Mouse (Mus musculus) MEL (cell line): ENCODE data around the gene Fbxo2. TPM values are rescaled to one million over a fixed set of nuclear protein-coding genes. Genes with fewer than 3 reads are reported as not detected.

ENCODE experiments used
- DNase-seq: peaks from one replicate; pipeline ENCODE4 v3.0.0; 2011; ENCODE audit warnings: low read depth, low spot score
- H3K27ac ChIP-seq: 2 replicates; pipeline ENCODE4 v1.5.1; 2012; ENCODE audit warnings: low read depth, mild to moderate bottlenecking, control low read depth, low read length, moderate library complexity; ENCODE audit not compliant: control insufficient read depth
- H3K27me3 ChIP-seq, 2 experiments: fragments of 150-350 bp in 1 of 2; sonication (generic) in 1 of 2; 2 replicates each; pipeline ENCODE4 v1.6.1; 2012; ENCODE audit warnings: low read length in 2 of 2, mild to moderate bottlenecking in 2 of 2, improper control_type of control experiment in 1 of 2, moderate library complexity in 1 of 2; ENCODE audit not compliant: insufficient read depth in 2 of 2, control insufficient read depth in 1 of 2
- H3K36me3 ChIP-seq, 2 experiments: 2 replicates each; pipeline ENCODE4 v1.6.1; 2012 to 2014; ENCODE audit warnings: low read length in 2 of 2, improper control_type of control experiment in 1 of 2, inconsistent platforms in 1 of 2, mild to moderate bottlenecking in 1 of 2; ENCODE audit not compliant: insufficient read depth in 2 of 2, control insufficient read depth in 1 of 2
- H3K4me1 ChIP-seq, 2 experiments: fragments of 150-350 bp in 1 of 2; sonication (generic) in 1 of 2; 2 replicates each; pipeline ENCODE4 v1.6.1; 2012; ENCODE audit warnings: low read length in 2 of 2, improper control_type of control experiment in 1 of 2, mild to moderate bottlenecking in 1 of 2; ENCODE audit not compliant: insufficient read depth in 2 of 2, control insufficient read depth in 1 of 2
- H3K4me3 ChIP-seq, 2 experiments: fragments of 150-350 bp in 1 of 2; sonication (generic) in 1 of 2; 2 replicates each; pipeline ENCODE4 v1.5.1; 2012; ENCODE audit warnings: low read depth in 2 of 2, low read length in 2 of 2, mild to moderate bottlenecking in 2 of 2, moderate library complexity in 2 of 2, control low read depth in 1 of 2, improper control_type of control experiment in 1 of 2; ENCODE audit not compliant: control insufficient read depth in 1 of 2, insufficient read depth in 1 of 2
- H3K79me2 ChIP-seq: 2 replicates; pipeline ENCODE4 v1.6.1; 2012; ENCODE audit warnings: mild to moderate bottlenecking, low read length, moderate library complexity; ENCODE audit not compliant: control insufficient read depth, poor library complexity, insufficient read depth
- H3K9ac ChIP-seq: 2 replicates; pipeline ENCODE4 v1.6.1; 2012; ENCODE audit warnings: low read depth, mild to moderate bottlenecking, control low read depth, low read length, moderate library complexity; ENCODE audit not compliant: control insufficient read depth, poor library complexity, severe bottlenecking
- H3K9me3 ChIP-seq: fragments of 150-350 bp; sonication (generic); replicated peaks from 2 replicates; pipeline ENCODE4 v1.6.1; 2012; ENCODE audit warnings: mild to moderate bottlenecking, low read length, improper control_type of control experiment, moderate library complexity; ENCODE audit not compliant: insufficient read depth
- CTCF ChIP-seq, 3 experiments: IDR thresholded peaks in 2 of 3; conservative IDR thresholded peaks in 1 of 3; 2 replicates each; pipeline ENCODE4 v1.5.1; 2011 to 2012; ENCODE audit warnings: low read length in 3 of 3, low read depth in 2 of 3, mild to moderate bottlenecking in 2 of 3, improper control_type of control experiment in 1 of 3, inconsistent platforms in 1 of 3, mixed read lengths in 1 of 3, moderate library complexity in 1 of 3; ENCODE audit not compliant: control insufficient read depth in 1 of 3, insufficient read depth in 1 of 3, poor library complexity in 1 of 3, severe bottlenecking in 1 of 3
- ELF1 ChIP-seq: IDR thresholded peaks from 2 replicates; pipeline ENCODE4 v1.6.1; 2014; ENCODE audit warnings: low read depth, mild to moderate bottlenecking, inconsistent platforms, low read length, improper control_type of control experiment, moderate library complexity
- EP300 ChIP-seq, 2 experiments: IDR thresholded peaks; 2 replicates each; pipeline ENCODE4 v1.6.1; 2011; ENCODE audit warnings: improper control_type of control experiment in 2 of 2, low read length in 2 of 2, low read depth in 1 of 2, mild to moderate bottlenecking in 1 of 2
- HCFC1 ChIP-seq: IDR thresholded peaks from 2 replicates; pipeline ENCODE4 v1.6.1; 2012; ENCODE audit warnings: low read depth, mild to moderate bottlenecking, inconsistent platforms, low read length, improper control_type of control experiment, moderate library complexity
- KAT2A ChIP-seq: conservative IDR thresholded peaks from 2 replicates; pipeline ENCODE4 v1.6.1; 2012; ENCODE audit warnings: low read depth, low read length, improper control_type of control experiment, inconsistent platforms
- MAFK ChIP-seq: IDR thresholded peaks from 2 replicates; pipeline ENCODE4 v1.6.1; 2011; ENCODE audit warnings: low read depth, mild to moderate bottlenecking, low read length, improper control_type of control experiment, borderline replicate concordance
- MAZ ChIP-seq: IDR thresholded peaks from 2 replicates; pipeline ENCODE4 v1.6.1; 2012; ENCODE audit warnings: low read depth, mild to moderate bottlenecking, inconsistent platforms, low read length, improper control_type of control experiment
- MXI1 ChIP-seq: IDR thresholded peaks from 2 replicates; pipeline ENCODE4 v1.6.1; 2011; ENCODE audit warnings: mild to moderate bottlenecking, low read depth, low read length, improper control_type of control experiment
- MYB ChIP-seq: IDR thresholded peaks from 2 replicates; pipeline ENCODE4 v1.6.1; 2011; ENCODE audit warnings: mild to moderate bottlenecking, low read depth, low read length, improper control_type of control experiment
- NELFE ChIP-seq: IDR thresholded peaks from 2 replicates; pipeline ENCODE4 v1.6.1; 2011; ENCODE audit warnings: low read depth, low read length, improper control_type of control experiment
- NRF1 ChIP-seq: IDR thresholded peaks from 2 replicates; pipeline ENCODE4 v1.6.1; 2014; ENCODE audit warnings: low read depth, mild to moderate bottlenecking, inconsistent platforms, low read length, improper control_type of control experiment, moderate library complexity; ENCODE audit not compliant: poor library complexity, insufficient read depth, severe bottlenecking
- POLR2A ChIP-seq, 2 experiments: IDR thresholded peaks; 2 replicates each; pipeline ENCODE4 v1.6.1; 2011 to 2012; ENCODE audit warnings: low read length in 2 of 2, mild to moderate bottlenecking in 2 of 2, control low read depth in 1 of 2, improper control_type of control experiment in 1 of 2, low read depth in 1 of 2, moderate library complexity in 1 of 2; ENCODE audit not compliant: control insufficient read depth in 1 of 2, insufficient read depth in 1 of 2, poor library complexity in 1 of 2
- RAD21 ChIP-seq: IDR thresholded peaks from 2 replicates; pipeline ENCODE4 v1.6.1; 2011; ENCODE audit warnings: mild to moderate bottlenecking, low read depth, low read length, improper control_type of control experiment
- SMC3 ChIP-seq: IDR thresholded peaks from 2 replicates; pipeline ENCODE4 v1.6.1; 2011; ENCODE audit warnings: low read depth, low read length, improper control_type of control experiment
- TBP ChIP-seq: IDR thresholded peaks from 2 replicates; pipeline ENCODE4 v1.8.0; 2011; ENCODE audit warnings: low read depth, low read length, improper control_type of control experiment
- UBTF ChIP-seq: IDR thresholded peaks from 2 replicates; pipeline ENCODE4 v1.6.1; 2012; ENCODE audit warnings: low read depth, mild to moderate bottlenecking, inconsistent platforms, low read length, improper control_type of control experiment, moderate library complexity, borderline replicate concordance; ENCODE audit not compliant: insufficient read depth
- USF1 ChIP-seq: IDR thresholded peaks from 2 replicates; pipeline ENCODE4 v1.6.1; 2014; ENCODE audit warnings: low read depth, mild to moderate bottlenecking, inconsistent platforms, low read length, improper control_type of control experiment, moderate library complexity
- ZKSCAN1 ChIP-seq: IDR thresholded peaks from 2 replicates; pipeline ENCODE4 v1.6.1; 2012; ENCODE audit warnings: low read depth, mild to moderate bottlenecking, inconsistent platforms, low read length, improper control_type of control experiment, moderate library complexity
- polyA plus RNA-seq, 2 experiments: library from polyadenylated mRNA; stranded (reverse) in 1 of 2; unstranded in 1 of 2; fragments of >175 nt in 1 of 2; fragments of >200 nt in 1 of 2; gene quantifications; 2 replicates each; pipeline versions ENCODE4 v1.2.1 to v1.2.4; 2012; ENCODE audit warnings: low replicate concordance in 2 of 2, low read depth in 1 of 2; ENCODE audit not compliant: insufficient read length in 2 of 2, insufficient read depth in 1 of 2, missing spikeins in 1 of 2
- total RNA-seq: library from RNA; depleted of rRNA; stranded (reverse); fragments of 300-350 nt; gene quantifications from 2 replicates; pipeline ENCODE4 v1.2.3, GENCODE M21; 2012

Gene Fbxo2
- total and polyA plus RNA-seq, 3 experiments: 0.35 to 2.7 TPM; not detected in 1

GRCm38 (mm10) chr4:148154982-148155381 lies 5.4 kb upstream of the Fbxo2 start:
- no peaks in the 10 kb centered on the region; a peak in 1 of 4 replicates for H3K36me3 ChIP-seq
- no peak overlapping the region for H3K27ac ChIP-seq
- no peaks in the 10 kb centered on the region for H3K9me3 ChIP-seq
- H3K4me1 ChIP-seq: peaks cover 3 to 5% of the 10 kb centered on the region in 2 experiments; a peak in 2 of 4 replicates
- DNase-seq: peak; percentile 70
- no peak for TF ChIP-seq MAZ
- TF ChIP-seq ELF1: no peak
- TF ChIP-seq HCFC1: no peak
- peak; percentile 40 for TF ChIP-seq SMC3
- TF ChIP-seq EP300 (IDR thresholded peaks at IDR 0.05; ENCODE audit: low read depth in 1 of 2, low read length in 2 of 2): no peak
- peak; percentile 7 for TF ChIP-seq RAD21
- no peak for TF ChIP-seq NRF1
- peak; percentile 19 to 71 (median 53); a peak in 5 of 6 replicates for TF ChIP-seq CTCF (IDR thresholded peaks at IDR 0.05 in 2 of 3, conservative IDR thresholded peaks at IDR 0.05 in 1 of 3; ENCODE audit: control insufficient read depth in 1 of 3, insufficient read depth in 1 of 3, low read depth in 2 of 3, low read length in 3 of 3, poor library complexity in 1 of 3, severe bottlenecking in 1 of 3)
- TF ChIP-seq ZKSCAN1: no peak
- TF ChIP-seq, all 39 proteins: peak for 3
- H3K4me3 ChIP-seq: no peak overlapping the region
- no peaks in the 10 kb centered on the region for H3K27me3 ChIP-seq
- no peak overlapping the region for H3K9ac ChIP-seq
- no peaks in the 10 kb centered on the region; the same call in 1 of the 2 replicates for H3K79me2 ChIP-seq

DNA sequence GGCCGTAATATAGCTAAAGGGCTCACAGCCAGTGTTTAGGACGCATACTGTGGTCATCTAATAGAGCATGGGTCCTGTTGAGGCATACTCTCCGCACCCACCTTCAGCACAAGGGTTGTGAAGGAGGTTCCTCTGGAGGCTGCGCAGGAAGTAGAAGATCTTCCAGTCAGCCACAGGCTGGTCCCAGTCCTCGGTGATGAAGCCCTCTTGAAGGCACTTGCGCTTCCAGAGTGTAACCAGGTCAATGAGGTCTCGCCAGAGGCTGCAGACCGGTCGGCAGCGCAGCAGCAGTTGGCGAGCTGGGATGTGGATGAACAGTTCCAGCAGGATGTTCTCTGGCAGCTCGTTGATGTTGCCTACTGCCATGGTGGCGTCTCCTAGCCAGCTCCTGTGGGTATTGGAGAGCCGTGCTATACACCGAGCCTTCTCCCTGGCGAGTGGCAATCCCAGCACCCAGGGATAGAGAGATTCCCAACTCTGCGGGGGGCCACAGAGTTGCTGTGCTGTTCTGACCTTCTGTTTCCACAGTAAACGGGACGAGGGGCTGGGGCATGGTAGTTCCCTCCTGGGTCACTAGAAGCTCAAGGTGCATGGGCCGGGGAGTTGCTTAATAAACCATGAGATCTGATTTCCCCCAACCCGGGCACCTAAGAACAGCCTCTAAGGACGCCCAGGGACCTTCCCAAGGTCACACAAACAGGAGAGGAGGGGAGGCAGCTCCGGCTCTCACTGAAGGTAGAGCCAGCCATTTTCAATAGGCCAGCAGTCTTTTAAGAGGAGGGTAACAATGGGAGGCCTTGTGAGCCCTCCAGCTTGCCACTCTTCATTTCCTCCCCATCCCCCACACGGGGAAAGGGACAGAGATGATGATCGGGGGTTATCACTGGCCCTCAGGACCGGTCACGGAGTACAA lies 1.7 kb upstream of the Fbxo2 start:
- H3K27ac ChIP-seq: no peak overlapping the region
- H3K4me3 ChIP-seq: peak overlapping the region; percentile 38 to 93
- TF ChIP-seq SMC3: no peak
- no peak for TF ChIP-seq POLR2A (IDR thresholded peaks at IDR 0.05; ENCODE audit: control insufficient read depth in 1 of 2, insufficient read depth in 1 of 2, low read depth in 1 of 2, low read length in 2 of 2, poor library complexity in 1 of 2)
- TF ChIP-seq MXI1: no peak
- TF ChIP-seq EP300 (IDR thresholded peaks at IDR 0.05; ENCODE audit: low read depth in 1 of 2, low read length in 2 of 2): no peak
- no peak for TF ChIP-seq USF1
- TF ChIP-seq MAFK: no peak
- TF ChIP-seq MYB: no peak
- TF ChIP-seq UBTF: no peak
- TF ChIP-seq ELF1: no peak
- no peak for TF ChIP-seq NELFE
- TF ChIP-seq KAT2A: no peak
- no peak for TF ChIP-seq TBP
- TF ChIP-seq MAZ: no peak
- DNase-seq: no peak
- no peaks in the 10 kb centered on the region; a peak in 1 of 4 replicates for H3K27me3 ChIP-seq
- no peaks in the 10 kb centered on the region; the same call in 1 of the 2 replicates for H3K79me2 ChIP-seq
- H3K9me3 ChIP-seq: no peaks in the 10 kb centered on the region
- peak overlapping the region; percentile 60 for H3K9ac ChIP-seq
- H3K36me3 ChIP-seq: no peaks in the 10 kb centered on the region
- H3K4me1 ChIP-seq: peaks cover 0 to 3% of the 10 kb centered on the region in 2 experiments; a peak in 2 of 4 replicates
